Mouse (Mus musculus) E14TG2a.4 (cell line): ENCODE data around the gene Tenm1.

ENCODE experiments used
- CTCF ChIP-seq: conservative IDR thresholded peaks from 2 replicates; pipeline ENCODE4 v1.5.1; 2014; ENCODE audit warnings: low read length
- NANOG ChIP-seq: IDR thresholded peaks from 2 replicates; pipeline ENCODE4 v1.6.1; 2014; ENCODE audit warnings: borderline replicate concordance, low read length, mixed read lengths
- POU5F1 ChIP-seq: IDR thresholded peaks from 2 replicates; pipeline ENCODE4 v1.6.1; 2014; ENCODE audit warnings: low read length, borderline replicate concordance

DNA sequence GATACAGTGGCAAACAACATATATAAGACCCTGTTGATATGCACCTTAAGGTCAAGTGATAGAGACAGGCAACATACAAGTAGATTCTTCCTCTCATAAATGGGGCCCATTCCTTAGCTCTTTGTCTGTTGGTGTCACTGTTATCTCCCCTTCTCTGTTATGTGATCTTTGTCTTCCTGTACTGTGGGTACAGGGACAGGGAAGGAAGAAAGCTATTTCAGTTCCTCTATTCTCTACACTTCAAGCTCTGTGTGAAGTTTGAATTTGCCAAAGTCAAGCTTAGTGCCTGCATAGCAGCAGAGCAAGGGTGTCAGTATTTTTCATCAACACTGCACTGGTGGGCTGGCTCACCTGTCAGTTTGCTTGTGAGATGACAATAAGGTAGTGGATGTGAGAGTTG is 928.4 kb downstream of the Tenm1 start:
- TF ChIP-seq CTCF, result no peak
- no peak for TF ChIP-seq POU5F1
- no peak for TF ChIP-seq NANOG
